Mouse (Mus musculus): ENCODE results near the gene Osbpl8. TPM values are rescaled to one million over a fixed set of nuclear protein-coding genes. Genes with fewer than 3 reads are reported as not detected.

The Osbpl8 gene
- polyA plus RNA-seq, 1 experiment from 2014 or later = 11.9 TPM

DNA sequence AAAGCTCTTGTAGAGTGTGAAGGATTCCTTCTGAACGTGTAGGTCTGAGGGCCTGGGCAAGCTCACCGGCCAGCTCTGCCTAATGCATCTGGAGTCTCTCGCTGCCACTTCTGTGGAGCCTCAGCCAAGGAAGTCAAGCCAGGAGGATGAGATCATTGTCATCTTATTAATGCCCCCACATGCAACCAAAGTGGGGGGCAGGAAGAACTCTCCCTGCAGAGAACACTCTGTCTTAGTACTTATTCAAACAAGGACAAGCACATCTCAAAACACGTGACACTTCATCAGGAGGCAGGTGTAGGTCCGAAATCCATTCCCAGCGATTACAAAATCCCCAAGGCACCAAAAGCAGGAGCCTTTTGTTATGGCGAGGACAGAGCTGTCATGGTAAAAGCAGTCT, 177.2 kb downstream of the Osbpl8 start:
- 88% methylated on average over 7 of the region's 7 CpGs for WGBS

DNA sequence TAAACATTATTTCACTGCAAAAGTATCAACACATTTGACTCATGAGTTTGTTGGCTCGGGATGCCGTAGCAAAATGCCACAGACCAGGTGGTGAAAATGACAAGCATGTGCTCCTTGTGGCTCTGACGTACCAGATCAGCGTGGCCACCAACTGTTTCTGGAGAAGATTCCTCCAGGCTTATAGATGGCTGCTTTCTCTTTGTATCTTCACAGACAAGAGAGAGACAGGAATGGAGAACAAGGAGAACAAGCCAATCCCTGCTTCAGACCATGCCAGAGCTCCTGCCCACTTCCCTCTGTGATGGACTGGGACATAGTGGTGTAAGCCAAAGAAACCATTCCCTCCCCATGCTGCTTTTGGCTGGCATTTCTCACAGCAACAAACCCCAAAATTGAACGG, 179.0 kb downstream of the Osbpl8 start:
- no peaks in the 10 kb centered on the region for H3K4me1 ChIP-seq (ENCODE audit: control insufficient read depth, insufficient read depth, low read length)
- H3K9me3 ChIP-seq (ENCODE audit: control insufficient read depth, low read length) = no peaks in the 10 kb centered on the region; the same call in 1 of the 2 replicates
- no peak overlapping the region for H3K9ac ChIP-seq (ENCODE audit: low read length)
- H3K27ac ChIP-seq (ENCODE audit: low read depth, low read length) = no peak overlapping the region
- H3K4me2 ChIP-seq = no peak overlapping the region
- WGBS = 89% methylated on average over 5 of the region's 5 CpGs
- DNase-seq (ENCODE audit: low spot score, missing footprints) = no peak
- H3K4me3 ChIP-seq (ENCODE audit: low read depth, low read length) = no peak overlapping the region
- no peaks in the 10 kb centered on the region for H3K27me3 ChIP-seq (ENCODE audit: control insufficient read depth, insufficient read depth, low read length)
- no peaks in the 10 kb centered on the region for H3K36me3 ChIP-seq (ENCODE audit: control insufficient read depth, insufficient read depth, low read length)
- ATAC-seq (ENCODE audit: low FRiP score) = no peak

More for the DNA sequence above, 177.2 kb downstream of the Osbpl8 start:
- Histone ChIP-seq H3K36me3 (ENCODE audit: control insufficient read depth, insufficient read depth, low read length) (no peaks in the 10 kb centered on the region), H3K4me1 (ENCODE audit: control insufficient read depth, insufficient read depth, low read length) (no peaks in the 10 kb centered on the region), H3K27ac (ENCODE audit: low read depth, low read length) (no peak overlapping the region), H3K4me3 (ENCODE audit: low read depth, low read length) (no peak overlapping the region), H3K27me3 (ENCODE audit: control insufficient read depth, insufficient read depth, low read length) (no peaks in the 10 kb centered on the region), H3K9me3 (ENCODE audit: control insufficient read depth, low read length) (no peaks in the 10 kb centered on the region; the same call in 1 of the 2 replicates), H3K4me2 (no peak overlapping the region), H3K9ac (ENCODE audit: low read length) (no peak overlapping the region)
- DNase-seq (ENCODE audit: low spot score, missing footprints) (peak; percentile 53), ATAC-seq (ENCODE audit: low FRiP score) (no peak)

Other genes with a start within 250 kb of the Osbpl8 start
- 165 and 166 TPM in 2 replicates for gene Csrp2, start 245.0 kb upstream of the Osbpl8 start, polyA plus RNA-seq (2014; fragmentation: Nextera tagmentation; extraction: Ambion mirVana)
- gene Zdhhc17, start 154.6 kb upstream of the Osbpl8 start, polyA plus RNA-seq (2014; fragmentation: Nextera tagmentation; extraction: Ambion mirVana) = 29.5 and 30.3 TPM in 2 replicates
- 7.7 and 9.0 TPM in 2 replicates for gene Bbs10, start 133.9 kb downstream of the Osbpl8 start, polyA plus RNA-seq (2014; fragmentation: Nextera tagmentation; extraction: Ambion mirVana)

Measured in midbrain, embryonic 11.5 days (tissue).